Mouse (Mus musculus): Measurements from ENCODE around the gene Zgpat. TPM values are rescaled to one million over a fixed set of nuclear protein-coding genes. Genes with fewer than 3 reads are reported as not detected.

Zgpat gene
- polyA plus RNA-seq, 1 experiment from 2014 or later = 39.4 TPM

DNA sequence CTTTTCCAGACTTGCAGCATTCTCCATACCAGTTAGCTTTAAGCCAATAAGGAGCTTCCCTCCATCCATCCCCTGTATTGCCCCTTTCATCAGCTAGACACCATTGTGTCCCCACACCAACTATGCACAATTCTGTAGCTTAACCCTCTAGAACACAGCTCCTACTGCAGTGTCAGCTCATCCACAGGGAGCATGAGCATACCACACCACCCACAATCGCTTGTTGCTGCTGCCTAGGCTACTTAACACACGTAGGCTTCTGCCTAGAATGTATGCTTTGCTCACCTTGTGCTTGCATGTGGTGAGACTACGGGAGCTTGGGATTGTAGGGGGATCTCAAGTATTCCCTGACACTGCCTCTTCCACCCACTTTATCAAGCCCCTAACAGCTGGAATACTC, 7.9 kb upstream of the Zgpat start:
- Histone ChIP-seq H3K9me3 (ENCODE audit: control insufficient read depth, low read length) (no peaks in the 10 kb centered on the region), H3K4me3 (ENCODE audit: low read length) (no peak overlapping the region), H3K9ac (ENCODE audit: low read length) (no peak overlapping the region), H3K4me1 (replicated peaks; ENCODE audit: control insufficient read depth, insufficient read depth, low read length) (no peaks in the 10 kb centered on the region), H3K4me2 (ENCODE audit: low read depth, low read length) (no peak overlapping the region), H3K27ac (ENCODE audit: low read length) (no peak overlapping the region), H3K36me3 (ENCODE audit: control insufficient read depth, insufficient read depth, low read length) (peaks cover 27% of the 10 kb centered on the region), H3K27me3 (ENCODE audit: control insufficient read depth, insufficient read depth, low read depth, low read length) (no peaks in the 10 kb centered on the region)
- ATAC-seq (ENCODE audit: low read depth) = no peak
- 74% methylated on average over 3 of the region's 3 CpGs for WGBS

DNA sequence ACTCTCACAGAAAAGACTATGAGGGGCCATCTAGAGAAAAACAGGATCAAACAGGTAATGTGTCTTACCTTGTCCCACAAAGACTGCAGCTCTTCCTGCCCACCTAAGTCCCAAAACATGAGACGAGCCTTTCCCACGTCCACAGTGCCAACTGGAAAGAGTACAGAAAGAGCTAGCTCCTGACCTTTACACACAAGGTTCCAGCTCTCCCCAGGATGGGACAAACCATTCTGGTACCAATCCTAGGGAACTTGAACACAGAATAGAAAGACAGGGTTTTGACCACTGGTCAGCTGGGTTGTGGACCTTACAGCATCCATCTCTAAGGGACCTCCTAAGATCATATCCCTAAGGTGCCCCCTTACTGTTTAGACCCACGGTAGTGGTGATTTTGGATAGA, 782 bp upstream of the Zgpat start:
- WGBS = 76% methylated on average over 3 of the region's 3 CpGs

DNA sequence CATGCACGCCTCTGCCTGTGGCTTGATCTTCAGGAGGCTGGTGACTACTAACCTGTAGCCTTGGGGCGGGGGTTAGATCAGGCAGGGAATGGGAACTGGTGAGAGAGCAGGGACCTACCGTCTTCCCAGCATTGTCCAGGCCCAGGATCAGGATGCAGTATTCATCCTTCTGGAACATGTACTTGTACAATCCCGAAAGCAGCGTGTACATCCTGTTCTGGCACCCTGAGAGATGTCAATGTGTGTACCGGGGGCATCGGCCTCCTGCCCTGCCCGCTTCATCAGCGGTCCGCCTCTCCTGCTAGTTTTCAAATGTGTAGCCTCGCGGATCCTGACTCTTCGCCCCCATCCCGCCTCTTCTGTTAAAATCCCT, 255 bp upstream of the Zgpat start:
- no peak for ATAC-seq (ENCODE audit: low read depth)
- H3K4me2 ChIP-seq (ENCODE audit: low read depth, low read length) = peak overlapping the region; percentile 97
- peak overlapping the region; percentile 77 for H3K4me3 ChIP-seq (ENCODE audit: low read length)
- H3K9ac ChIP-seq (ENCODE audit: low read length) = peak overlapping the region; percentile 96
- WGBS = 6% methylated on average over 14 of the region's 14 CpGs
- H3K27ac ChIP-seq (ENCODE audit: low read length) = peak overlapping the region; percentile 89; the same call in 1 of the 2 replicates
- H3K36me3 ChIP-seq (ENCODE audit: control insufficient read depth, insufficient read depth, low read length) = peaks cover 20% of the 10 kb centered on the region
- no peaks in the 10 kb centered on the region for H3K9me3 ChIP-seq (ENCODE audit: control insufficient read depth, low read length)
- H3K4me1 ChIP-seq (replicated peaks; ENCODE audit: control insufficient read depth, insufficient read depth, low read length) = peaks cover 25% of the 10 kb centered on the region
- no peaks in the 10 kb centered on the region for H3K27me3 ChIP-seq (ENCODE audit: control insufficient read depth, insufficient read depth, low read depth, low read length)

More for the DNA sequence above, 782 bp upstream of the Zgpat start:
- peak overlapping the region; percentile 96 for H3K9ac ChIP-seq (ENCODE audit: low read length)
- peak overlapping the region; percentile 77 for H3K4me3 ChIP-seq (ENCODE audit: low read length)
- H3K4me2 ChIP-seq (ENCODE audit: low read depth, low read length) = peak overlapping the region; percentile 97
- no peak for ATAC-seq (ENCODE audit: low read depth)
- H3K27me3 ChIP-seq (ENCODE audit: control insufficient read depth, insufficient read depth, low read depth, low read length) = no peaks in the 10 kb centered on the region
- H3K36me3 ChIP-seq (ENCODE audit: control insufficient read depth, insufficient read depth, low read length) = peaks cover 22% of the 10 kb centered on the region
- peaks cover 25% of the 10 kb centered on the region for H3K4me1 ChIP-seq (replicated peaks; ENCODE audit: control insufficient read depth, insufficient read depth, low read length)
- H3K9me3 ChIP-seq (ENCODE audit: control insufficient read depth, low read length) = no peaks in the 10 kb centered on the region
- no peak overlapping the region for H3K27ac ChIP-seq (ENCODE audit: low read length)

DNA sequence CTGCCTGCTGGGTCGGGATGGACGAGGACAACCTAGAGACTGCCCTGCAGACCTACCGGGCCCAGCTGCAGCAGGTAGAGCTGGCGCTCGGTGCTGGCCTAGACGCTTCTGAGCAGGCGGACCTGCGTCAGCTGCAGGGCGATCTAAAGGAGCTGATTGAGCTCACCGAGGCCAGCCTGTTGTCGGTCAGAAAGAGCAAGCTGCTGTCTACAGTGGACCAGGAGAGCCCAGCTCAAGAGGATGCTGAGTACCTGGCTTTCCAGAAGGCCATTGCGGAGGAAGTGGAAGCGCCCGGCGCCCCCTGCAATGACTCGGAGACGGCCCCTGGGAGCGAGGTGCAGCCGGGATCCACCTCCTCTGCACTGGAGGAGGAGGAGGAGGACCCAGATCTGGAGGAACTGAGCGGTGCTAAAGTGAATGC, 937 bp downstream of the Zgpat start:
- WGBS = 0% methylated on average over 20 of the region's 20 CpGs
- ATAC-seq (ENCODE audit: low read depth) = peak; percentile 69
- H3K27me3 ChIP-seq (ENCODE audit: control insufficient read depth, insufficient read depth, low read depth, low read length) = no peaks in the 10 kb centered on the region
- peaks cover 22% of the 10 kb centered on the region for H3K36me3 ChIP-seq (ENCODE audit: control insufficient read depth, insufficient read depth, low read length)
- peak overlapping the region; percentile 96 for H3K9ac ChIP-seq (ENCODE audit: low read length)
- H3K9me3 ChIP-seq (ENCODE audit: control insufficient read depth, low read length) = no peaks in the 10 kb centered on the region
- H3K4me1 ChIP-seq (replicated peaks; ENCODE audit: control insufficient read depth, insufficient read depth, low read length) = peaks cover 25% of the 10 kb centered on the region
- H3K27ac ChIP-seq (ENCODE audit: low read length) = peak overlapping the region; percentile 89
- H3K4me3 ChIP-seq (ENCODE audit: low read length) = peak overlapping the region; percentile 77
- peak overlapping the region; percentile 97 for H3K4me2 ChIP-seq (ENCODE audit: low read depth, low read length)

DNA sequence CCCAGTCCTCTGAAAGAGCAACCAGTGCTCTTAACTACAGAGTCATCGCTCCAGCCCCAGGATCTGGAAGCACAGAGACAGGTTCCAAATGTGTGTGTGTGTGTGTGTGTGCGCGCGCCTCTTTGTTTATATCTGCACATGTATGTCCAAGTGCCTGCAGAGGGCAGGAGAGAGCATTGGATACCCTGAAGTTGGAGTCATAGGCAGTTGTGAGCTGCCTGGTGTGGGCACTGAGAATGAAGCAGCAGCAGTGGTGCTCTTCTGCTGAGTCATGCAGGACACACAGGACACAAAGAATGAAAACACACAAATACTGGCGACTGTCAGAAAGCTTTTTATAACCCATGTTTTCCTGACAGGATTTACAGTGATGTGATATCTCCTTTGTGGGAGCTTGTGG, 5.3 kb downstream of the Zgpat start:
- H3K4me1 ChIP-seq (replicated peaks; ENCODE audit: control insufficient read depth, insufficient read depth, low read length) = peaks cover 18% of the 10 kb centered on the region
- H3K4me2 ChIP-seq (ENCODE audit: low read depth, low read length) = no peak overlapping the region
- H3K27me3 ChIP-seq (ENCODE audit: control insufficient read depth, insufficient read depth, low read depth, low read length) = no peaks in the 10 kb centered on the region
- WGBS = 93% methylated on average over 5 of the region's 5 CpGs
- no peaks in the 10 kb centered on the region for H3K9me3 ChIP-seq (ENCODE audit: control insufficient read depth, low read length)
- no peak for ATAC-seq (ENCODE audit: low read depth)
- no peak overlapping the region for H3K4me3 ChIP-seq (ENCODE audit: low read length)
- no peak overlapping the region for H3K9ac ChIP-seq (ENCODE audit: low read length)
- H3K27ac ChIP-seq (ENCODE audit: low read length) = no peak overlapping the region
- peaks cover 12% of the 10 kb centered on the region for H3K36me3 ChIP-seq (ENCODE audit: control insufficient read depth, insufficient read depth, low read length)

DNA sequence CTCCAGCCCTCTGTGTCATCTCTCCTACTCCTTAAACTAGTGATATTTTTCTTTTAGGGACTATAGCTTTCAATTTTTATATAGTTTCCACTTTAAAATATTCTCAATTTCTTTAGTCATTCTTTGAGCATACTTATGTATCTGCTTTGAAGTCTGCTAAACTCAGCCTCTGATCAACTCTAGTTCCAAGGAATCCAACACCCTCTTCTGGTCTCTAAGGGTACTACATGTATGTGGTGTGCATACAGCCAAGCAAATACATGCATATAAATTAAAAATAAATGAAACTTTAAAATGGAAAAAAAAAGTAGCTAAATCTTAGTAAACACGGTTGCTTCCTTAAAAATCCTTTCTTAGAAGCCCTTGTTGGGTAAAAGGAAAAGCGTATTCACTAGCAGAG, 11.1 kb downstream of the Zgpat start:
- H3K27me3 ChIP-seq (ENCODE audit: control insufficient read depth, insufficient read depth, low read depth, low read length) = no peaks in the 10 kb centered on the region
- no peaks in the 10 kb centered on the region for H3K4me1 ChIP-seq (replicated peaks; ENCODE audit: control insufficient read depth, insufficient read depth, low read length)
- no peak overlapping the region for H3K4me3 ChIP-seq (ENCODE audit: low read length)
- H3K9ac ChIP-seq (ENCODE audit: low read length) = no peak overlapping the region
- no peaks in the 10 kb centered on the region for H3K9me3 ChIP-seq (ENCODE audit: control insufficient read depth, low read length)
- 83% methylated on average over 2 of the region's 2 CpGs for WGBS
- no peak overlapping the region for H3K4me2 ChIP-seq (ENCODE audit: low read depth, low read length)
- H3K36me3 ChIP-seq (ENCODE audit: control insufficient read depth, insufficient read depth, low read length) = peaks cover 20% of the 10 kb centered on the region
- no peak overlapping the region for H3K27ac ChIP-seq (ENCODE audit: low read length)
- ATAC-seq (ENCODE audit: low read depth) = no peak

DNA sequence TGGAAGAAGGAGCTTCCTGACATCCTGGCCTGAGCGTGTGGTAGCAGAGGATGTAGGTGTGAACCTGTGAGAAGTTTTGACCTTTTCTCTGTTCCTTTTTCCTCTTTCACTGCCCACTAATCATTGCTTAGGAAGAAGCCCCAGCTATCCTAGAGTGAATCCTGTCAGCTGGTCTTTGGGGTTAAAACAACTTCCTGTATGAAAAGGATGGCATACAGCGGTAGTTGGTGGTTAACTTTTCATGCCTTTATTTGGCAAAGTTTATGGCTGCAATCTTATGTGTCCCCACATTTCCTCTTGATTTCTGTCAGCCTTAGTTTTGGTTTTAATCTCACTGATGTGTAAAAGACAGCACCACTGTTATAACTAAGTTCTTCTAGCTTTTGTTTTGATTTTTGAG, 12.5 kb downstream of the Zgpat start:
- Histone ChIP-seq H3K36me3 (ENCODE audit: control insufficient read depth, insufficient read depth, low read length) (peaks cover 23% of the 10 kb centered on the region), H3K27ac (ENCODE audit: low read length) (no peak overlapping the region), H3K4me3 (ENCODE audit: low read length) (no peak overlapping the region), H3K27me3 (ENCODE audit: control insufficient read depth, insufficient read depth, low read depth, low read length) (no peaks in the 10 kb centered on the region), H3K9me3 (ENCODE audit: control insufficient read depth, low read length) (no peaks in the 10 kb centered on the region), H3K4me2 (ENCODE audit: low read depth, low read length) (no peak overlapping the region), H3K9ac (ENCODE audit: low read length) (no peak overlapping the region), H3K4me1 (replicated peaks; ENCODE audit: control insufficient read depth, insufficient read depth, low read length) (no peaks in the 10 kb centered on the region)
- WGBS = 69% methylated on average over 2 of the region's 2 CpGs
- no peak for ATAC-seq (ENCODE audit: low read depth)

DNA sequence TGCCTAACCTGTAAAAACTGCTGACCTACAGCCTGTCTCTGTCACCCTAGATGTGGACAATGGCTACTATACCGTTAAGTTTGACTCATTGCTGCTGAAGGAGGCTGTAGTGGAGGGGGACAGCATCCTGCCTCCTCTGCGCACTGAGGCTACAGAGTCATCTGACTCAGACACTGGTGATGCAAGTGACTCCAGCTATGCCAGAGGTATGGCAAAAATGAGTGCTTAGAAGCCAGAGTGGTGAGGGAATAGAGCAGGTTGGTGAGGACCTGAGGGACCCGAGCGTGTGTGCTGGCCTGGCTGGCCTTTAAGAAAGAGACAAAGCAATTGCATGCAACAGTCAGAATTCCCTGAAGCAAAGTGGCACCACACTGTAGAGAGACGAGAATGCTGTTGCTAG, 14.0 kb downstream of the Zgpat start:
- Histone ChIP-seq H3K4me3 (ENCODE audit: low read length) (no peak overlapping the region), H3K27me3 (ENCODE audit: control insufficient read depth, insufficient read depth, low read depth, low read length) (no peaks in the 10 kb centered on the region), H3K4me1 (replicated peaks; ENCODE audit: control insufficient read depth, insufficient read depth, low read length) (peaks cover 1% of the 10 kb centered on the region), H3K4me2 (ENCODE audit: low read depth, low read length) (no peak overlapping the region), H3K9ac (ENCODE audit: low read length) (no peak overlapping the region), H3K9me3 (ENCODE audit: control insufficient read depth, low read length) (no peaks in the 10 kb centered on the region), H3K36me3 (ENCODE audit: control insufficient read depth, insufficient read depth, low read length) (peaks cover 26% of the 10 kb centered on the region), H3K27ac (ENCODE audit: low read length) (no peak overlapping the region)
- no peak for ATAC-seq (ENCODE audit: low read depth)
- WGBS = 90% methylated on average over 5 of the region's 5 CpGs

DNA sequence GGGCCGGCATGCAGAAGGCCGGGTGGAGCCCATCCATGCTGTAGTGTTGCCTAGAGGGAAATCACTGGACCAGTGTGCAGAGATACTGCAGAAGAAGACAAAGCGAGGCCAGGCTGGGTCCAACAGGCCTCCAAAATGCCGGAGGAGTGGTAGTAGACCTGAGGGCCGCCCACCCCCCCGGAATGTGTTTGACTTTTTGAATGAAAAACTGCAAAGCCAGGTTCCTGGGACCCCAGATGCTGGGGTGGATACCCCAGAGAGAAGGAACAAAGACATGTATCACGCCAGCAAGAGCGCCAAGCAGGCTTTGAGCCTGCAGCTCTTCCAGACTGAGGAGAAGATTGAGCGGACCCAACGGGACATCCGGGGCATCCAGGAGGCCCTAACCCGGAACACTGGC, 15.1 kb downstream of the Zgpat start, which contains the start of gene Lime1:
Lime1 (plus strand) TSS at position 301 of the 400 bp plus-strand sequence.
- Histone ChIP-seq H3K27me3 (ENCODE audit: control insufficient read depth, insufficient read depth, low read depth, low read length) (no peaks in the 10 kb centered on the region), H3K27ac (ENCODE audit: low read length) (no peak within 1 kb of the TSS), H3K36me3 (ENCODE audit: control insufficient read depth, insufficient read depth, low read length) (peaks cover 26% of the 10 kb centered on the region), H3K9ac (ENCODE audit: low read length) (no peak within 1 kb of the TSS), H3K9me3 (ENCODE audit: control insufficient read depth, low read length) (no peaks in the 10 kb centered on the region), H3K4me2 (ENCODE audit: low read depth, low read length) (no peak within 1 kb of the TSS), H3K4me1 (replicated peaks; ENCODE audit: control insufficient read depth, insufficient read depth, low read length) (peaks cover 9% of the 10 kb centered on the region), H3K4me3 (ENCODE audit: low read length) (no peak within 1 kb of the TSS)
- ATAC-seq (ENCODE audit: low read depth) = no peak
- 91% methylated on average over 12 of the region's 12 CpGs for WGBS

DNA sequence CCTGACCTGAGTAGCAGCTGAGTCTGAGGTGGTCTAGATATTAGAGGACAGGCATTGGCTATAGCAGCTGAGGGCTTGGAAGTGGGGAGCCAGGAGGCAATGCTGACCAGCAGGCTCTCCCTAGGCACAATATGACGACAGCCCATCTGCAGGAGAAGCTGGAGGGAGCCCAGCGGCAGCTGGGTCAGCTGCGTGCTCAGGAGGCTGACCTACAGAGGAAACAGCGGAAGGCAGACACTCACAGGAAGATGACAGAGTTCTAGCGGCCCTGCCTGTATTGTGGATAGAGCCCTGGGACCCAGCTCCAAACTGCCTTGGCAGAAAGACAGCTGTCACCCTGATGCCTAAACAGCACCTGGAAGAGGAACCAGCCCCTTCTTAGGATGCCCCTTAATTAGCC, 15.5 kb downstream of the Zgpat start:
- H3K36me3 ChIP-seq (ENCODE audit: control insufficient read depth, insufficient read depth, low read length) = peaks cover 26% of the 10 kb centered on the region
- no peaks in the 10 kb centered on the region for H3K9me3 ChIP-seq (ENCODE audit: control insufficient read depth, low read length)
- ATAC-seq (ENCODE audit: low read depth) = no peak
- no peak overlapping the region for H3K27ac ChIP-seq (ENCODE audit: low read length)
- no peak overlapping the region for H3K9ac ChIP-seq (ENCODE audit: low read length)
- no peaks in the 10 kb centered on the region for H3K27me3 ChIP-seq (ENCODE audit: control insufficient read depth, insufficient read depth, low read depth, low read length)
- WGBS = 75% methylated on average over 5 of the region's 5 CpGs
- H3K4me3 ChIP-seq (ENCODE audit: low read length) = no peak overlapping the region
- H3K4me1 ChIP-seq (replicated peaks; ENCODE audit: control insufficient read depth, insufficient read depth, low read length) = peaks cover 12% of the 10 kb centered on the region
- no peak overlapping the region for H3K4me2 ChIP-seq (ENCODE audit: low read depth, low read length)

All from lung, embryonic 16.5 days (tissue).